Mouse (Mus musculus) kidney, adult 2 months (tissue): ENCODE measurements around the gene Rnf8. TPM values are rescaled to one million over a fixed set of nuclear protein-coding genes. Genes with fewer than 3 reads are reported as not detected.

ENCODE experiments used
- DNase-seq: peaks from one replicate; pipeline ENCODE4 v3.0.0; 2021
- H3K27ac ChIP-seq: fragments of 200-500 bp; 2 replicates; pipeline ENCODE4 v1.5.1; 2012; ENCODE audit warnings: low read depth, low read length, control low read depth, inconsistent platforms; ENCODE audit not compliant: insufficient read depth
- H3K27me3 ChIP-seq: fragments of 200-500 bp; replicated peaks from 2 replicates; pipeline ENCODE4 v1.6.1; 2012; ENCODE audit warnings: mild to moderate bottlenecking, moderate library complexity, low read length, inconsistent platforms; ENCODE audit not compliant: control insufficient read depth, insufficient read depth
- H3K36me3 ChIP-seq: fragments of 200-500 bp; 2 replicates; pipeline ENCODE4 v1.6.1; 2012; ENCODE audit warnings: mild to moderate bottlenecking, moderate library complexity, low read length, inconsistent platforms; ENCODE audit not compliant: control insufficient read depth, insufficient read depth
- H3K4me1 ChIP-seq: fragments of 200-500 bp; 2 replicates; pipeline ENCODE4 v1.6.1; 2011; ENCODE audit warnings: low read length; ENCODE audit not compliant: control insufficient read depth, insufficient read depth
- H3K4me3 ChIP-seq: fragments of 200-500 bp; 2 replicates; pipeline ENCODE4 v1.5.1; 2011; ENCODE audit warnings: mild to moderate bottlenecking, low read depth, low read length, control low read depth; ENCODE audit not compliant: insufficient read depth
- CTCF ChIP-seq: fragments of 200-500 bp; conservative IDR thresholded peaks from 2 replicates; pipeline ENCODE4 v1.5.1; 2011; ENCODE audit warnings: low read depth, mild to moderate bottlenecking, control low read depth, low read length, moderate library complexity, mixed read lengths; ENCODE audit not compliant: insufficient read depth, insufficient read length
- POLR2A ChIP-seq: fragments of 200-500 bp; IDR thresholded peaks from one replicate; pipeline ENCODE4 v1.6.1; 2011; ENCODE audit warnings: low read depth, low read length, control low read depth
- WGBS: fragments of 180-500 bp; shearing (Covaris S2); methylation state at CpG from one replicate; pipeline ENCODE4 v1.1.7; 2018; 5-methylcytosine and 5-hydroxymethylcytosine counted together
- polyA plus RNA-seq: library from polyadenylated mRNA; depleted of rRNA; stranded (reverse); fragments of >200 nt; gene quantifications from 2 replicates; pipeline ENCODE4 v1.2.3, GENCODE M21; 2012

Gene Rnf8
- polyA plus RNA-seq, 1 experiment: 31.3 TPM

DNA sequence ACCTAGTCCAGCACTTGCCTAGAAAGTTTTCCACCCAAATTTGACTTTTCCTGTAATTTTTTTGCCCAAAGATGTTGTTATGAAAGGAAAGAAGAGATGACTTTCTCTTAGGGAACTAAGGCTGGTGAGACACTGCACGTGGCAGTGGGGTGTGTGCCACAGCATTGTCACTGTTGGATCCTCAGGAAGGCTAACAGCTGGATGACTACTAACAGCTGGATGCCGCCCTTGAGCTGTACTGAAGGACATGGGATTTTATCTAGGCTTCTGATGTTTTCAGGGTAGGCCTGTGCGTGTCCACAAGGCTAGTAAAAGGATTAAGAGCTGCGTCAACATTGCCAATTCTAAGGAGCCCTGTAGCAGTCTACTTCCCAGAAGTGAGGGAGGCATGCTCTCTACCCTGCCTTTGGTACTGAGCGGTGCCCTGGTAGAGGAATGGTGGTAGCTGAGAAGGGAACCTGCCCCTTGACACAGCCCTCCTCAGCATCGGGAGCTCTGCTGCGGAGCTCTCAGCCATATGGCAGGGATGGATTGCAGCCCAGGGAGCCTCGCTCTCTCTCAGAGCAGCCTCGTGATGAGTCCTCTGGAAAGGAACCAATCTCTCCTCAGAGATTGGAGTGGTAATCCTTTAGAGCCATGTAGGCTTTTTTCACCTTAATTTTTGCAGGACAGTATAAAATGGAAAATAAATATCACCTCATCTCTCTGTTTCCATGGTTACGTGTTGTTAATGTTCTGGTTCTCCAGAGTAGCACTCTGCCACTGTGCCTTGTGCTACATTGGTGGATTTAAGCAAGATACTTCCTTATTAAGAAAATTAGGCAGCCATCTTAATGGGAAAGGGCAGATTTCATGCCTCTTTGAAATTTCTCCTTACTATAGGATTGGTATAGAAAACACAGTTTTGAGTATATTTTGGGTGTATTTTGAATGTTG, 53.7 kb downstream of the Rnf8 start:
- H3K4me1 ChIP-seq: no peaks in the 10 kb centered on the region
- no peaks in the 10 kb centered on the region for H3K27me3 ChIP-seq
- no peaks in the 10 kb centered on the region; the same call in none of the 2 replicates for H3K36me3 ChIP-seq
- no peak for DNase-seq
- H3K27ac ChIP-seq: no peak overlapping the region
- TF ChIP-seq CTCF (no peak), POLR2A (no peak)
- H3K4me3 ChIP-seq: no peak overlapping the region
- WGBS: 87% methylated on average over 10 of the region's 10 CpGs

DNA sequence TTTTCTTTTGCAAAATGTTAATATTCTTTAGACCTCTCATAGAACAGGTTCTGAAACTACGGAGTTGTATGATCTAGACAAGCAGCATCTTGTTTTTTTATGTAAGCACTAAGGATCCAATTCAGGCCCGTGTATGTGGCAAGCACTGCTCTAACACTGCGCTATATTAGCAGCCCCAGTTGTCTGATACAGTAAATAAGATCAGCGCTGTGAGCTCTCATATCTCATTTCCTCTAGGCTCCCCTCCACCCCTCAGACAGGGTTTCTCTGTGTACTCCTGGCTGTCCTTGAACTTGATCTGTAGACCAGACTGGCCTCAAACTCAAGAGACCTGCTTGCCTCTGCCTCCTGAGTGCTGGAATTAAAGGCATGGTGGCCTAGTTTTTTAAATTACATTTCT, 54.4 kb downstream of the Rnf8 start:
- no peaks in the 10 kb centered on the region for H3K4me1 ChIP-seq
- DNase-seq: no peak
- no peak for TF ChIP-seq CTCF
- no peak for TF ChIP-seq POLR2A
- WGBS: 93% methylated on average over 4 of the region's 4 CpGs
- no peaks in the 10 kb centered on the region; the same call in none of the 2 replicates for H3K36me3 ChIP-seq
- no peak overlapping the region for H3K4me3 ChIP-seq
- H3K27me3 ChIP-seq: no peaks in the 10 kb centered on the region
- H3K27ac ChIP-seq: no peak overlapping the region

DNA sequence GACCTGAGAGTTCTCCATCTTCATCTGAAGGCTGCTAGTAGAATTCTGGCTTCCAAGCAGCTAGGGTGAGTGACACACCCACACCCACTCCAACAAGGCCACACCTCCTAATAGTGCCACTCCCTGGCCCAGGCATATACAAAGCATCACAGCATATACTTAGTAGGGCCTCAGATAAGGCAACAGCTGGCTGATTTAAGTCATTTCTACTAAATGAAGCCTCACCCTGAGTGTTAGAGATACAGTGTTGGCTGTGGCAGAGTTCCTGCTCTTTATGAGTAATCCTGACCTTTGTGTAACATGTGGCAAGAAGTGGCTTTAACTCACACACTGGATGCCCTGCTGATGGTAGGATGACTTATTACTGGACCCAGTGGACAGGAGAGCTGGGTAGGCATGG, 55.3 kb downstream of the Rnf8 start:
- DNase-seq: no peak
- Histone ChIP-seq H3K4me1 (no peaks in the 10 kb centered on the region), H3K4me3 (no peak overlapping the region), H3K27me3 (no peaks in the 10 kb centered on the region), H3K36me3 (no peaks in the 10 kb centered on the region; the same call in none of the 2 replicates), H3K27ac (no peak overlapping the region)
- TF ChIP-seq POLR2A (no peak), CTCF (no peak)

DNA sequence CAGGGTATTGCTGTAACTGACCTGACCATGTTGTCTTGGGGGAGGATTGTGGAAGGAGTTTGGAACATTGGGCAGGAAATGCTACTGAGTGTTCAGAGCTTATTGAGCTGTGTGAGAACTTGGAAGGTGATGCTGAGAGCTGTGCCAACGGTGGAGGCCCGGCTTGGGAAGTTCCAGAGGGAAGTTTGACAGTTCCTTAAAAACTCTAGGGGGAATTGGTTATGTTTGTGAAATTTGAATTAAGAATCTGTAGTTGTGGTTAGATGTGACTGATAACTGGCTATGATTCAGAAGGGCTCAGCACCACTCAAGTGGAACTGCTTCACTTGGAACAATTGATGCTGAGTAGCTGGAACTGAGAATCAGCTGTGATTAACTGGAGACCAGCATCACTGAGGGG, 56.4 kb downstream of the Rnf8 start:
- TF ChIP-seq POLR2A: no peak
- TF ChIP-seq CTCF: no peak
- no peak overlapping the region for H3K4me3 ChIP-seq
- no peaks in the 10 kb centered on the region for H3K27me3 ChIP-seq
- no peak for DNase-seq
- H3K36me3 ChIP-seq: no peaks in the 10 kb centered on the region; the same call in none of the 2 replicates
- H3K4me1 ChIP-seq: no peaks in the 10 kb centered on the region
- 48% methylated on average over 2 of the region's 2 CpGs for WGBS
- no peak overlapping the region for H3K27ac ChIP-seq

DNA sequence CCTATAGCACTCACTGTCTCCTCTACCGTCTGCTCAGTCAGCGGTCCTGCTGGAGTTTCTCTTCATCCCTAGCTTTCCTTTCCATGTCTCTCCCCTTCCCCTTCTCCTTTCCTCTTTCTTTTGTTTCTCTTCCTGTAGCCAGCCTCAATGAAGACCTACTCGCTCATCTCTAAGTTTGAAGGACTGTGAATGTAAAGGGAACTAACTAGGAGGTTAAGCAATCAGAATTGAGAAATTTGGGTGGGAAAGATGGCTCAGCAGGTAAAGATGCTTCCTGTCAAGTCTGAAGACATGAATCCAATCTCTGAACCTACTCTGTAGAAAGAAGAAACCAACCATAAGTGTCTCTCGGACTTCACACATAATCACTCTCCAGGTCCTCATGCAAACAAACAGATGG, 58.7 kb downstream of the Rnf8 start:
- 95% methylated on average over 4 of the region's 4 CpGs for WGBS

DNA sequence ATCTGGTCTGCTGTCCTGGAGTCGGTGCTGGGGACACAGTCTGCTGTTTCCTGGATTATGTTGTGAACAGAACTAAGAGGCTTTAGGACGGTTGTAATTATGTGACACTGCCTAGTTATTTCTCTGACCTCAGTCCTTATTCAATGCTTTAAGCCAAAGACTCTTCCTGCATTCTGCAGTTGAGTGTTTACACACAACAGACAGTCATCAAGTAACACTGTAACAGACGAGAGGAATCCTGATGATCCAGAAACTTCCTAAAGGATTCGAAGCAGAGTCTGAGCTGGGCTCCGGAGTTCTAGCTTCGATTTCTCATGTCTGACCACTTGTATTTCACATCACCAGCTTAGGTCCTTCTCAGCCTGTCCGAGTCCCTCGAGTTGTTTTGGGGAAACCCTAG, 63.9 kb downstream of the Rnf8 start:
- H3K27ac ChIP-seq: no peak overlapping the region
- no peak for DNase-seq
- TF ChIP-seq CTCF (no peak), POLR2A (no peak)
- peaks cover 4% of the 10 kb centered on the region for H3K36me3 ChIP-seq
- no peaks in the 10 kb centered on the region for H3K27me3 ChIP-seq
- H3K4me3 ChIP-seq: no peak overlapping the region
- no peaks in the 10 kb centered on the region for H3K4me1 ChIP-seq
- WGBS: 83% methylated on average over 8 of the region's 8 CpGs

More for the DNA sequence above, 58.7 kb downstream of the Rnf8 start:
- no peak for DNase-seq
- Histone ChIP-seq H3K4me3 (no peak overlapping the region), H3K4me1 (no peaks in the 10 kb centered on the region), H3K27ac (no peak overlapping the region), H3K27me3 (no peaks in the 10 kb centered on the region), H3K36me3 (no peaks in the 10 kb centered on the region; the same call in none of the 2 replicates)
- TF ChIP-seq CTCF (no peak), POLR2A (no peak)

DNA sequence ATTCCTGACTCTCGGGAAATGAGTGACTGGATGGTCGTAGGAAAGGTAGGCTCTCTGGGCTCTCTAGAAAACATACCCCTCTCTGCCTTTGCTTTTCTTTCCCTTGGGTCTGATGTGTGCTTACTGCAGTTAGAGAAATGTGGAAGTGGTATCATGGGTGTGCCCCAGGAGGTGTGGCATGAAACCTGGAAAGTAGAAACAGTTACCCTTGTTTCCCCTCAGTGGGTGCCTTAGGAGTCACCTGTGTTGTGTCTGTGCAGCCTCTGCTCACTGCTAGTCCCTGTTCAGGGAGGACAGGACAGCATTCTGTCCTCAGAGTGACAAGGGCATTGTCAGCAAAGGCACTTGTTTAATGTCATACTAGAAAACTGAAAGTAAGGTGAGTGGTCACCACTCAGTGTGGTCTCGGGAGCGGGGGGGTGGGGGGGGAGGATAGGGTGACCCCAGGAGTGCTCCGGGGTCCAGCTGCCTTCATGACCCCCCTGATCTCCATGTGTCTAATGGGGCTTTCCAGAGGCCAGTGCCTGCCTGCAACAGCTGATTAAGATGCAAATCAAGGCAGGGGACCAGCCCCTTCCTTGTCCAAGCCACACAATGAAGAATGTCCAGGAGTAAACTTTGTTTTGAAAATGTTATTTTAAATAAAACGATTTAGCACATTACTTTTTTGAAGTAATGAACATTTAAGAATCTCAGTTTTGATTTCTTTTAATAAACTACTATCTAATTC, 64.6 kb downstream of the Rnf8 start:
- 86% methylated on average over 6 of the region's 6 CpGs for WGBS
- no peak overlapping the region for H3K4me3 ChIP-seq
- TF ChIP-seq CTCF (no peak), POLR2A (no peak)

More for the DNA sequence above, 64.6 kb downstream of the Rnf8 start:
- H3K27ac ChIP-seq: no peak overlapping the region
- DNase-seq: no peak
- H3K27me3 ChIP-seq: no peaks in the 10 kb centered on the region
- H3K36me3 ChIP-seq: peaks cover 4% of the 10 kb centered on the region
- H3K4me1 ChIP-seq: no peaks in the 10 kb centered on the region
